Mouse (Mus musculus) ES-E14 (cell line): ENCODE measurements around the gene Inf2.

Source experiments
- CHD2 ChIP-seq: IDR thresholded peaks from 2 replicates; pipeline ENCODE4 v1.6.1; 2014; ENCODE audit warnings: mild to moderate bottlenecking, low read depth, low read length, inconsistent platforms
- HCFC1 ChIP-seq: IDR thresholded peaks from 2 replicates; pipeline ENCODE4 v1.6.1; 2012; ENCODE audit warnings: low read length, inconsistent platforms, borderline replicate concordance; ENCODE audit not compliant: insufficient read depth
- MAFK ChIP-seq: IDR thresholded peaks from 2 replicates; pipeline ENCODE4 v1.6.1; 2014; ENCODE audit warnings: mild to moderate bottlenecking, low read depth, low read length, inconsistent platforms; ENCODE audit not compliant: insufficient read depth
- ZNF384 ChIP-seq: IDR thresholded peaks from 2 replicates; pipeline ENCODE4 v1.6.1; 2012; ENCODE audit warnings: low read depth, low read length, inconsistent platforms

GRCm38 (mm10) chr12:112561163-112561562 is 27.4 kb upstream of the Inf2 start:
- TF ChIP-seq MAFK = no peak
- no peak for TF ChIP-seq HCFC1
- no peak for TF ChIP-seq ZNF384
- no peak for TF ChIP-seq CHD2
